Mouse (Mus musculus) adrenal gland, postnatal 25 days (tissue): Measurements from ENCODE around the gene Cdt1. TPM values are rescaled to one million over a fixed set of nuclear protein-coding genes. Genes with fewer than 3 reads are reported as not detected.
A peak's percentile ranks its signal among the peaks of the same experiment; 100 is the strongest.

Experiments
- DNase-seq: peaks from one replicate; pipeline ENCODE4 v3.0.0; 2021; ENCODE audit warnings: mixed read lengths
- long read RNA-seq: library from polyadenylated mRNA; stranded (forward); transcript quantifications from one replicate; pipeline ENCODE4 v2.0.0, GENCODE M21; 2021
- total RNA-seq: library from RNA; stranded (reverse); gene quantifications from 2 replicates; pipeline ENCODE4 v1.2.3, GENCODE M21; 2021

The Cdt1 gene
- total RNA-seq: 12.5 and 17.7 TPM in 2 replicates
- long read RNA-seq, transcript Cdt1-201 (10 exons, 2,189 nt): major isoform, 13 of 16 reads
- long read RNA-seq, partial matches to known transcripts: 3 of 16 reads
- long read RNA-seq, other reads (novel, unspliced or antisense): 0 of 16 reads

GRCm38 (mm10) chr8:122567361-122568108 is at the start of gene Cdt1:
Gene Cdt1, plus strand, starts transcription at chr8:122568015.
- peak; percentile 96 for DNase-seq

- DNase-seq: no peak
Measured at GRCm38 (mm10) chr8:122520611-122521010, 47.2 kb upstream of the Cdt1 start.

GRCm38 (mm10) chr8:122522796-122523651 is 44.8 kb upstream of the Cdt1 start:
- DNase-seq: no peak

- DNase-seq: no peak
Measured at GRCm38 (mm10) chr8:122523652-122524360, 44.0 kb upstream of the Cdt1 start.

GRCm38 (mm10) chr8:122524506-122524905 is 43.3 kb upstream of the Cdt1 start:
- DNase-seq: no peak

- no peak for DNase-seq
Measured at GRCm38 (mm10) chr8:122525004-122525403, 42.8 kb upstream of the Cdt1 start.

GRCm38 (mm10) chr8:122526084-122526483 is 41.7 kb upstream of the Cdt1 start:
- DNase-seq: no peak

GRCm38 (mm10) chr8:122526526-122527170 is 41.2 kb upstream of the Cdt1 start:
- DNase-seq: no peak

GRCm38 (mm10) chr8:122527937-122528336 is 39.9 kb upstream of the Cdt1 start:
- no peak for DNase-seq

- no peak for DNase-seq
Measured at GRCm38 (mm10) chr8:122529159-122529558, 38.7 kb upstream of the Cdt1 start.

- no peak for DNase-seq
Measured at GRCm38 (mm10) chr8:122531312-122531711, 36.5 kb upstream of the Cdt1 start.

GRCm38 (mm10) chr8:122537033-122537432 is 30.8 kb upstream of the Cdt1 start:
- DNase-seq: no peak

GRCm38 (mm10) chr8:122537812-122538211 is 30.0 kb upstream of the Cdt1 start:
- no peak for DNase-seq

- DNase-seq: no peak
Measured at GRCm38 (mm10) chr8:122538310-122539076, 29.3 kb upstream of the Cdt1 start.

GRCm38 (mm10) chr8:122544138-122544537 is 23.7 kb upstream of the Cdt1 start:
- DNase-seq: no peak

GRCm38 (mm10) chr8:122546066-122546755 is 21.6 kb upstream of the Cdt1 start:
- DNase-seq: no peak

- DNase-seq: peak; percentile 55
Measured at GRCm38 (mm10) chr8:122546811-122547453, 20.9 kb upstream of the Cdt1 start.

- no peak for DNase-seq
Measured at GRCm38 (mm10) chr8:122547815-122548214, 20.0 kb upstream of the Cdt1 start.

- no peak for DNase-seq
Measured at GRCm38 (mm10) chr8:122548331-122548730, 19.5 kb upstream of the Cdt1 start.

- no peak for DNase-seq
Measured at GRCm38 (mm10) chr8:122548891-122549439, 18.9 kb upstream of the Cdt1 start.
